Mouse (Mus musculus): ENCODE measurements around the gene Inpp1. TPM values are rescaled to one million over a fixed set of nuclear protein-coding genes. Genes with fewer than 3 reads are reported as not detected.
"Not testable (repeated sequence)": the region's sequence is repeated elsewhere in the genome, so short reads cannot be mapped to it uniquely, and the experiment has no call there.

The Inpp1 gene
- 36.8 and 39.6 TPM in 2 replicates for polyA plus RNA-seq (2015; fragmentation: Nextera tagmentation; extraction: Ambion mirVana)

DNA sequence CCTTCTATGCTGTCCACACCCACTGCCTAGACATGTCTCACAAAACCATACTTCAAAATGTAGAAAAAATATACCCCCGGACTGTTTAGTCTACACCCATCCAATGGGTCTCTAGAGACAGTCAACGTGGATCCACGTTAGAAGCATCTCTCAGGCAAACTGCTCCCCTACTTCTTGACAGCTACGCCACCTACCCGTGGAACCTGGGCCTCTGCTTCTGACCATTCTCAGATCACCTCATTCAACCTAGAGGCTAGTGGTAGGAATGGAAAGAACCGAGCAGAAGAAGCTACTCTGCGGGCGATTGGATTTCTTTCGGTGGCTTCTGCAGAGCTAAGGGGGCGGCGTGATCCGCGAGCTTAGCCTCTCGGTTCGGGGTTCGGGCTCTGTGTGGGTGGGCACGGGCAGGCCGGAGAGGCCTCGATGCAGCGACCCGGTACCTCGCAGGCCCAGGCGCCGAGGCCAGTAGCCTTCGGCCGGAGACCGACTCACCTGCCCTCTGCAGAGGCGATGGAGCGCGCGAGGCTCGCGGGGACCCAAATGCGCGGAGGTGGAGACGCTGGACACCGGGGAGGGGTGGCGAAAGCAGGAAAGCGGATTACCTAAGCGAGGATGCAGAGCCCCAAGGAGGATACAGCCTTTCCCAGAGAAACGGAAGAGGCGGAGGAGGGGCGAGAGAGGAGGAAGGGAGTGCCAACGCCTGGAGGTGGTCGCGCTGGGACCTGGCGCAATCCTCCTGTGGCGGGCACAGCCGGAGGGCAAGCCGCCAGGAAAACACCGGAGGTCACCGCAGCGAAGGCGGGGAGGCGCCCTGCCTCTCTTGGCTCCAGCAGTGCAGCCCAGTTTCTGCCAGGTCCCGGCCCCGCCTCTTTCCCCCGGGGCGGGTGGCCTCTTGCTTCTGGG, at the start of gene Inpp1:
Gene Inpp1 (minus strand): TSS at position 779 of the 903 bp plus-strand sequence.
- H3K4me3 ChIP-seq = peak within 1 kb of the TSS; percentile 77
- H3K9me3 ChIP-seq = no peaks in the 10 kb centered on the region
- H3K4me2 ChIP-seq = peak within 1 kb of the TSS; percentile 82
- H3K27ac ChIP-seq = peak within 1 kb of the TSS; percentile 91
- no peaks in the 10 kb centered on the region for H3K27me3 ChIP-seq (replicated peaks)
- peaks cover 23% of the 10 kb centered on the region for H3K4me1 ChIP-seq
- H3K9ac ChIP-seq = peak within 1 kb of the TSS; percentile 95
- no peaks in the 10 kb centered on the region for H3K36me3 ChIP-seq (replicated peaks)
- ATAC-seq (replicated peaks) = peak; percentile 94
- WGBS = under 1% methylated on average over 59 of the region's 59 CpGs

DNA sequence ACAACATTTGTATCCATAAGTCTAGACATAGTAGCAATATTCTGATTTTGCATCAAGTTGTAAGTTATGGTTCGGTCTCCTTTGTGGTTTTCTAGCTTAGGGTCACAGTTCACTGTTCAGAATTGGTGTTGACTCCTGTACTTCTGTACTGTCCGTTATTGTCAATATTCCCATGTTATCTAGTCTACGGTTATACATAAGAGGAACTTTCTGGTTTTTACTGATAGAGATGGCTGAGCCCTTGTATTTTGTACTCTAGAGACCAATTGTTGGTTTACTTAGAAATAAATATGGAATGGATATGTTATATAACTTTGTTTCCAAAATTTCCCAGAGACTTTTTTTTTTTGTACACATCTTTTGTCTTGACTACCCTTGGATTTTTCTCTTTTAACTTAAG, 48.5 kb upstream of the Inpp1 start:
- H3K4me1 ChIP-seq = no peaks in the 10 kb centered on the region
- no peak overlapping the region for H3K27ac ChIP-seq
- 90% methylated on average over 3 of the region's 3 CpGs for WGBS
- H3K4me3 ChIP-seq = no peak overlapping the region
- ATAC-seq (replicated peaks) = no peak
- no peaks in the 10 kb centered on the region for H3K27me3 ChIP-seq (replicated peaks)
- H3K36me3 ChIP-seq (replicated peaks) = no peaks in the 10 kb centered on the region
- H3K9ac ChIP-seq = no peak overlapping the region
- no peaks in the 10 kb centered on the region for H3K9me3 ChIP-seq
- H3K4me2 ChIP-seq = no peak overlapping the region

DNA sequence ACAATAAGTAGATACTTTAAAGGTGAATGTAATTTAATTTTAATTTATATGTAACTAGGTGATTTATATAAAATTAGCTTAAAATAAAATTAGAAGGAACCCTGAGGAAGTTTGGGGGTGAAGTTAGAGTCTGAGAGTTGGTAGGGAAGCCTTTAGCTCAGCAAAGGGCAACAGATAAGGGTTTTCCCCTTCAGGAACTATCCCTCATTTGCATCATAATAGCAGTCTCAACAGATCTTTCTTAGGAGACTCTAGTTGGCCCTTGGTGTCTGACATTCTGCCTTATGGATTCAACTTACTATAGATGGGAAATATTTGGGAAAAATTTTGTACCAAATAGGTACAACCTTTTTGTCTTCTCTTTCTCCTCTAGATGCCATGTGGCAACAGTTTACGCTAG, 46.7 kb upstream of the Inpp1 start:
- Histone ChIP-seq H3K9me3 (no peaks in the 10 kb centered on the region), H3K4me3 (no peak overlapping the region), H3K9ac (no peak overlapping the region), H3K4me1 (no peaks in the 10 kb centered on the region), H3K27me3 (replicated peaks) (no peaks in the 10 kb centered on the region), H3K36me3 (replicated peaks) (peaks cover 7% of the 10 kb centered on the region; the same call in 1 of the 2 replicates), H3K4me2 (no peak overlapping the region), H3K27ac (no peak overlapping the region)
- no peak for ATAC-seq (replicated peaks)
- 100% methylated on average over 1 of the region's 1 CpGs for WGBS

DNA sequence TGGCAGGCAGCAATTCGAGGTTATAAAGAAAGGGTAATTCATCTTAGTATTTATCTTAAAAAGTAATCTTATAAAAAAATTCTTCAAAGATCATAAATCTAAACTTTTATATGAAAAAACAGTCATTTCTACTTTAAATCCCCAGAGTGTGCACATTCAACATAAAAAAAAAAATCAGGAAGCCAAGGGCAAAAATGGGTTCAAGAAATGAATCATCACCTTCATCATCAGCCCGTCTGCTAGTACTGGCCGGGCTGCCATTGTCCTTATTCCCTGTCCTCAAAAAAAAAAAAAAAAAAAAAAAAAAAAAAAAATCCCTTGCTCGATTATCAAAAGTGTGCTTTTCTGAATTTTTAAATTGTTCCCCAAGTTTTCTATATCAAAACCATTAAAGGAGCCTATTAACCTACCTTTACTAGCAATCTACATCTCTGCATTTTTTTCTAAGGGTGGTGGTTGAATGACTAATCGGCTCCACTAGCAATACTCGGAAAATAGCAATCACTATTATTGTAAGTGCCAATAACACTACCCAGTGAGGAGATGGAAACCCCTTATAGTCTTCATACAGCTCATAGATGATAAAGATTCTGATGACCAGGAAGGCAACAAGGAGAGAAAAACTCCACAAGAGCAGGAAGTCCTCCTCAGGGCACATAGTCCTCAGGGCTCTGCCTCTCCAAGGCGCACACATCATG, 38.6 kb upstream of the Inpp1 start:
- WGBS = 93% methylated on average over 7 of the region's 7 CpGs
- no peak overlapping the region for H3K4me3 ChIP-seq
- no peak for ATAC-seq (replicated peaks)
- peaks cover 7% of the 10 kb centered on the region; the same call in 1 of the 2 replicates for H3K36me3 ChIP-seq (replicated peaks)
- H3K4me1 ChIP-seq = no peaks in the 10 kb centered on the region
- H3K4me2 ChIP-seq = no peak overlapping the region
- no peak overlapping the region for H3K9ac ChIP-seq
- H3K27ac ChIP-seq = no peak overlapping the region
- no peaks in the 10 kb centered on the region for H3K27me3 ChIP-seq (replicated peaks)
- no peaks in the 10 kb centered on the region for H3K9me3 ChIP-seq

DNA sequence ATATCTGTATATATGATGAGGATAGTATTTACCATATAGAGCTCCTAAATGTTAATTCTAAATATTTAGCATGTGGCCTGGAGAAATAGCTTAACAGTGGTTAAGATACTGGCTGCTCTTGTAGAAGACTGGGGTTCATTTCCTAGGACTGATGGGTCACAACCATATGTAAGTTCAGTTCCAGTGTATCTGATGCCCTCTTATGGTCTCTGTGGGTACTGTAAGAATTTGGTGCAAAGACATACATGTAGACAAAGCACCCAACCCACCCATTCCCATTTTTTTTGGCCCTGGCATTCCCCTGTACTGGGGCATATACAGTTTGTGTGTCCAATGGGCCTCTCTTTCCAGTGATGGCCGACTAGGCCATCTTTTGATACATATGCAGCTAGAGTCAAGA, 36.5 kb upstream of the Inpp1 start:
- not testable (repeated sequence) for H3K27me3 ChIP-seq (replicated peaks); H3K9ac ChIP-seq; H3K9me3 ChIP-seq; H3K36me3 ChIP-seq (replicated peaks); H3K4me3 ChIP-seq; H3K4me1 ChIP-seq; H3K4me2 ChIP-seq; H3K27ac ChIP-seq
- ATAC-seq (replicated peaks) = peak; percentile 60; the same call in 1 of the 2 replicates
- 84% methylated on average over 1 of the region's 1 CpGs for WGBS

DNA sequence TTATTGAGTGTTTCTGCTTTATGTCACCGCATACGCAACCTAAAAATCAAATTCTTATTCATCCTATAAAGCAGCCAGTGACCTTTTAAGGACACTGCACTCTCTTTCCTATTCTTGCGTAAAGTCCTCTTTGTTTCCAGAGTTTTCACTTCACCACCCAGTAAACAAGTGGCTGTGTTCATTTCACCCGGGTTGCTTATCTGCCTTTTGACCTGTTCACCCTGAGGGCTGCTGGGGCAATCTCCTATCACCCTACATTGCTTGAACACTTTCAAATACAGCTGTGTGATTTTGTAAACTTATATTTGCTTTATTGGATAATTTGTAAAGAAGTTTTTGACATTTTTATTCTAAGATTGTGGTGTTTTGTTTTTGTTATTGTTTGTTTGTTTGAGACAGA, 31.9 kb upstream of the Inpp1 start:
- no peak overlapping the region for H3K27ac ChIP-seq

DNA sequence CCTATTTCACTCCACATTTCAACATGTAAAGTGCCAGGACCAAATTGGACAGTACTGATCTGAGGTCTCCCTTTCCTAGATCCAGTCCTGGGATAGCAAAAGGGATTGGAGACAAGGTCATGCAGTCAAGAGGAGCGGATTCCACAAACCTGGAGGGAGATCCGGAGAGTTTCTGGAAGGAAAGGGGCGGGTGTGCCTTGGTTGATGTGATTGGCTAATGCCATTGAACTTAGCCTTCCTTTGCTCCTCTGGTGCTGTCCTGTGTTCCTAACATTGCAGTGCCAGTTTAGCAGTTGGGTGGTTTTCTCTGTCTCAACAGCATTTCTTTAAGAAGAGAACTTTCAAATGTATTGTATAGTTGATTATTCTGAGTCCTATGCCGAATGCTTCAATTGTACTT, 29.1 kb upstream of the Inpp1 start:
- Histone ChIP-seq H3K27me3 (replicated peaks) (no peaks in the 10 kb centered on the region), H3K9me3 (no peaks in the 10 kb centered on the region), H3K27ac (no peak overlapping the region), H3K4me3 (no peak overlapping the region), H3K9ac (no peak overlapping the region), H3K4me2 (no peak overlapping the region), H3K4me1 (peaks cover 12% of the 10 kb centered on the region), H3K36me3 (replicated peaks) (no peaks in the 10 kb centered on the region)
- 87% methylated on average over 4 of the region's 4 CpGs for WGBS
- ATAC-seq (replicated peaks) = no peak

More for the DNA sequence above, 31.9 kb upstream of the Inpp1 start:
- no peak for ATAC-seq (replicated peaks)
- Histone ChIP-seq H3K4me2 (no peak overlapping the region), H3K27me3 (replicated peaks) (no peaks in the 10 kb centered on the region), H3K4me3 (no peak overlapping the region), H3K36me3 (replicated peaks) (no peaks in the 10 kb centered on the region), H3K9me3 (no peaks in the 10 kb centered on the region), H3K4me1 (peaks cover 8% of the 10 kb centered on the region), H3K9ac (no peak overlapping the region)
- 80% methylated on average over 4 of the region's 4 CpGs for WGBS

DNA sequence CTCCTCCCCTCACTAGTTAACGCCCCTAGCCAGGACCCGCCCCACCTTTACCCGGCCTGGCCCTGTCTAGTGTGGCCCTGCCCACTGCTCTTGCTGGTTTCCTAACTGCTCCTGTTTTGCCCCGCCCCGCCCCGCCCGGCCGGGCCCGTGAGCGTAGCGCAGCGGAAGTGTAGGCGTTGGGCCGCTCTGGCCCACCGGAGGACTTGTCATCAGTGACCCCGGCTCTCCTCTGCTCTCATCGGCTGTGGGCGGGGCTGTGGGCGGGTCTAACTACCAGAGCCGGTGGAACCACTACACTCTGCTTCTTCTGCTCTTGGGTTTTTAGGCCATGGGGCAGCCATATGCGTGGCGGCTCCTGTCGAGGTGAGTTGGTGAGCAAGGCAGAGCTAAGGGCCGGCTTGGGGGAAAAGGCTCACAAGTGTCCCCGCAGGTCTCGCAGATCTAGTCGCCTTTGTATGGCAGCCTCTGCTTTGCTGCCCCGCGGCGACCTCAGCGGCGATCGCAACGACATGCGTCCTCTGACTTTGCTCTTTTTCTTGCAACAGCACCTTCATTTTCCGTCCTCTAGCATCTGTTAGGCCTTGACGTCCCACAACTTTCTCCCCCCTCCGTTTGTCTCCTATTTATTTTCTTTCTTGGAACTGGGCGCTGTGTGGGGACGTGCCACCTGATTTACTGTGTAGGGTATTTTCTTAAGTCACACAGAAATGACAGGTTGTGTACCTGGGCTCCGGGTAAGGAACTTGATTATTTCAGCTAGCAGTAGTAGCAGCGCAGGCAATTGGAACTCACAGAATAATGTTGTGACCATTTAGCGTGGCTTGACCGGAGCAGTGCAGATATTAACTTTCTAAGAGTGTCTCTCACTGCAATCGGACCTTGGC, 27.5 kb upstream of the Inpp1 start, which contains the start of gene Hibch:
Gene Hibch (plus strand): TSS at position 148 of the 884 bp plus-strand sequence.
- WGBS = 2% methylated on average over 44 of the region's 45 CpGs

DNA sequence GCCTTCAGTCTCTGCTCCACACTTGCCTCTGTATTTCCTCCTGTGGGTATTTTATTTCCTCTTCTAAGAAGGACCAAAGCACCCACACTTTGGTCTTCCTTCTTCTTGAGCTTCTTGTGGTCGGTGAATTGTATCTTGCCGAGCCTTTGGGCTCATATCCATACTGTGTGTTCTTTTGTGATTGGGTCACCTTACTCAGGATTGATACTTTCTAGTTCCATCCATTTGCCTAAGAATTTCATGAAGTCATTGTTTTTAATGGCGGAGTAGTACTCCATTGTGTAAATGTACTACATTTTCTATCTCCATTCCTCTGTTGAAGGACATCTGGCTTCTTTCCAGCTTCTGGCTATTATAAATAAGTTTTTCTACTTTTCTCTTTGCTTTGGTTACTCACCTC, 26.9 kb upstream of the Inpp1 start:
- peak; percentile 57 for ATAC-seq (replicated peaks)
- H3K4me3 ChIP-seq = peak overlapping the region; percentile 71
- peak overlapping the region; percentile 88; the same call in 1 of the 2 replicates for H3K27ac ChIP-seq
- WGBS = 29% methylated on average over 3 of the region's 3 CpGs
- H3K4me2 ChIP-seq = peak overlapping the region; percentile 62
- no peaks in the 10 kb centered on the region for H3K27me3 ChIP-seq (replicated peaks)
- H3K9me3 ChIP-seq = no peaks in the 10 kb centered on the region
- H3K36me3 ChIP-seq (replicated peaks) = no peaks in the 10 kb centered on the region
- H3K9ac ChIP-seq = 0 out of 2 replicates have a peak overlapping the region, but pooled peaks have one; percentile 74
- peaks cover 12% of the 10 kb centered on the region for H3K4me1 ChIP-seq

More for the DNA sequence above, 27.5 kb upstream of the Inpp1 start, which contains the start of gene Hibch:
- peak within 1 kb of the TSS; percentile 71 for H3K4me3 ChIP-seq
- ATAC-seq (replicated peaks) = peak; percentile 100
- H3K4me2 ChIP-seq = peak within 1 kb of the TSS; percentile 62
- H3K4me1 ChIP-seq = peaks cover 12% of the 10 kb centered on the region
- H3K27me3 ChIP-seq (replicated peaks) = no peaks in the 10 kb centered on the region
- H3K36me3 ChIP-seq (replicated peaks) = no peaks in the 10 kb centered on the region
- peak within 1 kb of the TSS; percentile 74 for H3K9ac ChIP-seq
- peak within 1 kb of the TSS; percentile 88 for H3K27ac ChIP-seq
- no peaks in the 10 kb centered on the region for H3K9me3 ChIP-seq

DNA sequence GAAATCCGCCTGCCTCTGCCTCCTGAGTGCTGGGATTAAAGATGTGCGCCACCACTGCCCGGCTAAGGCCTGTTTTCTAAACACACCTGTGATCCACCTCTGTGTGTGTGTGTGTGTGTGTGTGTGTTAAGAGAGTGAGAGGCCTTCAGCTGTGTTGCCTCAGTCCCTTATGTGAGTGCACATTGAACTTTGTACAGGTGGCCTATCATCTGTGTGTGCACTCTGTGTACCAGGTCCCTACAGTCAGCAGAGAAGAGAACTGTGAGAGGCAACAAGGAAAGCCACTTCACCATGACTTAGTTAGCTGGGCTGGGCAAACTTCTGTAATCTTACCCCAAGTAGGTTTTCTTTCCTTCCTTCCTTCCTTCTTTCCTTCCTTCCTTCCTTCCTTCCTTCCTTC, 21.6 kb upstream of the Inpp1 start:
- WGBS = 97% methylated on average over 3 of the region's 3 CpGs
- Histone ChIP-seq H3K36me3 (replicated peaks) (no peaks in the 10 kb centered on the region), H3K4me3 (no peak overlapping the region), H3K4me1 (peaks cover 1% of the 10 kb centered on the region; the same call in 1 of the 2 replicates), H3K27ac (no peak overlapping the region), H3K27me3 (replicated peaks) (no peaks in the 10 kb centered on the region), H3K9me3 (no peaks in the 10 kb centered on the region), H3K9ac (no peak overlapping the region), H3K4me2 (no peak overlapping the region)
- ATAC-seq (replicated peaks) = no peak

DNA sequence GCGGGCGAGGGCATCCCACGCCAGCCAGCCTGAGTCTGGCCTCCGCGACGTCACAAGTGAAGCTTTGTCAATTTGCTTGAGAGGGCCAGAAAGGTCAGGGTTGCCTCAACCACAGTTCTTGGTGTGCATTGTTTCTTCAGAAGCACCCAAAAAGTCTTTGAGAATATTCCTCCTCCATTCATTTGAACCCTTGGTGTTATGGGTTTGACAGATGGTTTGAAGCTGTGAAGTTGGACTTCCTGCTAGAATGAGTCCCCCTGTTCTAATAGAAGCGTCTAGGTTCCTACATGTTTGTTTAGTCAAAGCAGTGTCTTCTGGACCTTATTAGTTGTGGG, 292 bp upstream of the Inpp1 start:
- peak overlapping the region; percentile 77 for H3K4me3 ChIP-seq
- 4% methylated on average over 7 of the region's 7 CpGs for WGBS
- H3K9ac ChIP-seq = peak overlapping the region; percentile 95
- no peaks in the 10 kb centered on the region for H3K27me3 ChIP-seq (replicated peaks)
- H3K36me3 ChIP-seq (replicated peaks) = no peaks in the 10 kb centered on the region
- peak overlapping the region; percentile 82 for H3K4me2 ChIP-seq
- peaks cover 23% of the 10 kb centered on the region for H3K4me1 ChIP-seq
- no peaks in the 10 kb centered on the region for H3K9me3 ChIP-seq
- H3K27ac ChIP-seq = peak overlapping the region; percentile 91
- ATAC-seq (replicated peaks) = no peak
